Mouse (Mus musculus) megakaryocyte-erythroid progenitor cell, adult 5-6 weeks (primary cell): ENCODE data around the gene Fam193b. TPM values are rescaled to one million over a fixed set of nuclear protein-coding genes. Genes with fewer than 3 reads are reported as not detected.
"Not testable (repeated sequence)": the region's sequence is repeated elsewhere in the genome, so short reads cannot be mapped to it uniquely, and the experiment has no call there.

Source experiments
- ATAC-seq: replicated peaks from 2 replicates; pipeline ENCODE4 v1.8.0; 2016; ENCODE audit warnings: mild to moderate bottlenecking, inconsistent platforms; ENCODE audit not compliant: severe bottlenecking, poor library complexity, low FRiP score, low TSS enrichment
- total RNA-seq, 2 experiments: library from RNA; stranded (forward) in 1 of 2; stranded (reverse) in 1 of 2; fragments of 200-1000, 215-1000 nt in 1 of 2; fragments of >200 nt in 1 of 2; fragmentation: Nextera tagmentation in 1 of 2; gene quantifications; 2 replicates each; pipeline ENCODE4 v1.2.3; 2014 to 2017

The Fam193b gene
- total RNA-seq (2014; fragmentation: Nextera tagmentation) (49.7 and 72.9 TPM in 2 replicates), total RNA-seq (2017) (17.9 and 22.9 TPM in 2 replicates)

DNA sequence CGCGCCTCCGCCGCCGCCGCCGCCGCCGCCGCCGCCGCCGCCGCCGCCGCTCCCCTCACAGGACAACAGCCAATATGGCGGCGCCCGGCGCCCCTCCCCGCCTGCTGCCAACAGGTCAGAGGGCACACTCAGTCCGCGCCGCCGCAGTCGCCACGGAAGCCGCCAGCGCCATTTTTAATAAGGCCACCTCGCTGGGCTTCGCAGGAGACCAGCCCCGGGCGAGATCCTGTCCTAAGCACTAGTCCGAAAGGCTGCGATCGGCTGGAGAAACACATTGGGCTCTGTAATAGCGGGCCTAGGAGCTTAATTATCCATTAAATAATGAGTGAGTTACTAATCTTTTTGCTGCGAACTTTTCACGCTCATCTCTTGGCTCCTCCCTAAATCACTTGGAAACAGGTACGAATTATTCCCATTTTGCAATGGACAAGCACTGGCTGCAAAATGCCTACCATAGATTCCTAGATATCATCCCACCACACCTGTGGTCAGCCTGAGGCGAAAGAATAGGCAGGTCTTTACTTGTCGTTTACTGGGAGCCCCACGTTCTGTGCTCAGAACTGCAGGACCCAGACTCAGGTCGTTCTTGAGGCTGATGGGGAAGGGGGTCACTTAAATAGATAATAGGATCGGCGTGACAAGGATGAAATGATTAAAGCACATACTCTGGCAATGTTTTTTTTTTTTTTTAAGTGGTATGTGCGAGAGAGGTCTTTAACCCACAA, at the start of gene Fam193b:
Gene Fam193b (minus strand): TSS at position 94 of the 725 bp plus-strand sequence.
- ATAC-seq, result peak; percentile 93

DNA sequence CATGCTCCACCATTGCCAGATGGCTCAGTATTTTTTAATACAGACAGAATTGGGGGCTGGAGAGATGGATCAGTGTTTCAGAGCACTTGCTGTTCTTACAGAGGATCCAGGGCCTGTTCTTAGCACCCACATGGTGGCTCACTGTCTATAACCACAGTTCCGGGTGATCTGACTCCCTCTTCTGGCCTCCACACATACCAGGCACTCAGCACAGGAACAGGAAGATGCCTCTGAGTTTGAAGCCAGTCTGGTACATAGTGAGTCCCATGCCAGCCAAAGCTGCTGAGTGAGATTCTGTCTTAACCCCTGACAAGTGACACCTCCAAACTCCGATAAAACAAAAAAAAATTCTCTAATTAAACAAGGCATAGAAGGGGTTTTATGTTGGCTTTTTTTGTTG, 49.4 kb upstream of the Fam193b start:
- ATAC-seq, result no peak

DNA sequence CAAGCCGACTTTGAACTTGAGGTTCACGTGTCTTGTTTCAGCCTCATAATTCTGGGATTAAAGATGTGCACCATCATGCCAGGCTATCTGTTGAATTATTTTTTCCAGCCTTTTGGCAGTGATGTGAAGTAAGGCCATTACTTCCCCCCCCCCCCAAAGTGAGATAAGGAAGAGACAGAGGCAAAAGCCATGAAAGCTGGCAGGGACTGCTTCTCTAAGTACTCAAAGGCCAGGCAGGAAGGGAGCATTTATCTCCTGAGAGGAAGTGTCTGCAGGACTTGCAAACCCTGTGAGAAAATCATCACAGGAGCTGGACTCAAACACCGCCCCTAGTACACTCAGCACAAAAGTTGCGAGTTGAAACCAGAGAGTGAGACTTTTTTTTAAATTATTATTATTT, 48.4 kb upstream of the Fam193b start:
- ATAC-seq, result no peak

DNA sequence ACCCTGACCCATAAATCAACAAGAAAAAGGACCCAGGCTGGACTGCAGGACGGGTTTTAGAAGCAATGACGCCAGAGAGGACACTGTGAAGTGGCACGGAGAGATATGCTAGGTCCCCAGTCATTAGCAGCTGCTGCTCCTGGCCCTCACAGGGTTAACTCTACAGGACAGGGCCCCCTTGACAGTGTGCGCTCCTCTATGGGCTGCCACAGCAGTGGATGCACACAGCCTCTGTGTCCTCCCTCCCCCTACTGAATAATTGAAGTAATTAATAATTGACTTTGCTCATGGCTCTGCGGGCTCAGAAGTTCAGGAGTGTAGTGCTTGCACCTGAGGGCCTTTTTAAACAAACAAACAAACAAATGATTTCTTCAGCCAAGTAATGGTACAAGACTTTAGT, 42.6 kb upstream of the Fam193b start:
- ATAC-seq, result no peak

DNA sequence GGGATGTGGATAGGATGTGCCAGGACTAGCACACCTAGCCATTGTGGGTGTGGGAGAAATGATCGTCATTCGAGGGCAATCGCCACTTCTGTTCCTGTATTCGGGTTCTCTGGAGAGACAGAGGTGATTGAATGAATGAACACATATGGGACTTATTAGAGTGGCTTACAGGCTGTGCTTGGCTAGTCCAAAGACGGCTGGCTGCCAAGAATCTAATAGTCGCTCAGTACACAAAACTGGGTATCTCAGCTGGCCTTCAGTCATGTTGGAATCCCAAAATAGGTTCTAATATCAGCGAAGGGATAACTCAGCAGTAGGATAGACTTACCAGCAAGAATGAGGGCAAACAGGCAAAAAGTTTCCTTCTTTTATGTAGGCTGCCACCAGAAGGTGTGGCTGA, 41.1 kb upstream of the Fam193b start:
- no peak for ATAC-seq

DNA sequence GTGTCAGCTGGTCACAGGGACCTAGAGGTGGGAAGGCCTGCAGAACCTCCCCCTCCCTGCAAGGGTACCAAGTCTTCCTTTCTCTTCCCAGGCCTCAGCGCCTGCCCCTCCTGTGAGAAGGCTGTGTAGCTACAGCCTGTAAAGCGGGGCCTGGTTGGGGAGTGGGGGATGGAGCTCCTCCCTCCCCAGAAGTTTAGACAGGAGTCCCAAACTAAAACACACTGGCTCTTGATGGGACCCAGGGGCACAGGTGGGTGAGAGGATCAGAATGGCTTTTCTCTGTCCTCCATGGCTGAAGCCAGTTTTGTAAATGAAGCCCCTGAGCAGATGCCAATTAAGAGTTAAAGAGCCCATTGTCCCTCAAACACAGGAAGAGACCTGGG, 36.7 kb upstream of the Fam193b start:
- ATAC-seq, result no peak

DNA sequence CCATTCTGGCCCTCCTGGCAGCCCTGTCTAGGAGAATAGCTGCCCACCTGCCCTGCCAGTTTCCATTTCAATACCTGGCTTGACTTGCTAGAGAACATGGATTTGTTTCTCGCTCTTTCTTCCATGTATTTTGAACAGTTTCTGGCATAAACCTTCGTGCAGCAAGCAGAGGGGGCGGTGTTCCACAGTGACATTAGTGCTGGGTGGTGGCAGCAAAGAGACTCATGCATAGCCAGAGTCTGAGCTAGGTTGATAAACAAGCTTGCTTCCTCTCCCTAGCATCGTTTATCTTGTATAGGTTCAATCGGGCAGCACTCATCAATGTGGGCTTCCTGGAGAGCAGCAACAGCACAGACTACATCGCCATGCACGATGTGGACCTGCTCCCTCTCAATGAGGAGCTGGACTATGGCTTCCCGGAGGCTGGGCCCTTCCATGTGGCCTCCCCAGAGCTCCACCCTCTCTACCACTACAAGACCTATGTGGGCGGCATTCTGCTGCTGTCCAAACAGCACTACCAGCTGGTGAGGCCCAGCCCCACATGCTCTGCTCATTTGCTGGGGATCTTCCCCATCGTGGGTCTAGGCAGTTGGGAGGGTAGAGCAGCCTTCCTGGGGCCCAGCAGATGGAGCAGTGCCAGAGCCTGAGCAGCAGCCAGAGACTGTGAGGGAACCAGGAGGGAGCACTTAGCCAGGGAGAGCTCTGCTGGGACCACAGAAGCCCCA, 36.1 kb upstream of the Fam193b start:
- ATAC-seq, result no peak

DNA sequence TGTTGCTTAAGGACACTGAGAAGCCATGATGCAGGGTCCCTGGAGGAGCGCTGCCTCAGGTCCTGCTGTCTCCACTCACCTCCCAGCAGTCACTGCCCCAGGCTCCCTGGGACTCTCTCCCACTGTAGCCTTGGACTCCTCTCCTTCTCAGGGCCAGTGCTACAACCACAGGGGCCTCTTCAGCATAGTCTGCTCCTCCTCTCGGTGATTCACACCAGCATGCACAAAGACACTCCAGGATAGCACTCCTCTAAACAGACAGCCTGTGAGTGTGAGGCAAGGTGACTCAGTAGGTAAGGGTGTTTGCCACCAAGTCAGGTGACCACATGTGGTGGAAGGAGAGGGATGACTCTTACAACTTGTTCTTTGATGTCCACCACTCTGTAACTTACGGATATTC, 33.7 kb upstream of the Fam193b start:
- ATAC-seq, result no peak

DNA sequence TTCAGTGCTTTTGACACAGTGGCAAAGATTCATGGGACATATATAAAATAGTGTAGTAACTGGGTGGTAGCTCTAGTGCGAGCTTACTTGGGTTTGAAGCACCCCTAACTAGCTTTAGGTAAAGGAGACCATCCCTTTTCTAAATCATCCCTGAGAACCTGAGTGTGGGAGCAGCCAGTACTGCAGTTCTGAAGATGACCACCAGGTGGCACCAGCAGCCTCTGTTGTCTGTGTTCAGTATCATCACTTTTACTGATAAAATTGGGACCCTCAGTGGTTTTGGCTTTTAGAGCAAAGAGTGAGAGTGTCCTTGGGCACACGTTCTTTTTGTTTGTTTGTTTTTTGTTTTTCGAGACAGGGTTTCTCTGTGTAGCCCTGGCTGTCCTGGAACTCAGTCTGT, 30.7 kb upstream of the Fam193b start:
- ATAC-seq, result peak; percentile 40

DNA sequence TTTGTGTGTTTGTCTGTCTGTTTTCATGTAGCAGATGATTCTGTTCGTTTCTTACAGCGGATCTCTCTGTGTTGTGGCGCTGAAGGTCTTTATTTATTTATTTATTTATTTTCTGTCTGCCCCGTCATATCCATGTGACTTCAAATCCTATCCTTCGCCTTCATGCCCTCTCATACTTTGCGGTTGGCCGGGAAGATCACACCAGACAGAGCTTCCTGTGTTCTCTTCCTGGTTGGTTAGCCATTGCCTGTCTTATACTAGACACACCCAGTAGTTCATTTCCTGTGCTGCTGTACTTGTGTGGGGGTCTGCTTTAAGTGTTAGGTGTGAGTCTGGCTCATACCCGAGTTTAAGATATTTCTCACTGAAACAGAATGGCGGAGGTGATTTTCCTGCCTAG, 29.7 kb upstream of the Fam193b start:
- ATAC-seq, result peak; percentile 60

DNA sequence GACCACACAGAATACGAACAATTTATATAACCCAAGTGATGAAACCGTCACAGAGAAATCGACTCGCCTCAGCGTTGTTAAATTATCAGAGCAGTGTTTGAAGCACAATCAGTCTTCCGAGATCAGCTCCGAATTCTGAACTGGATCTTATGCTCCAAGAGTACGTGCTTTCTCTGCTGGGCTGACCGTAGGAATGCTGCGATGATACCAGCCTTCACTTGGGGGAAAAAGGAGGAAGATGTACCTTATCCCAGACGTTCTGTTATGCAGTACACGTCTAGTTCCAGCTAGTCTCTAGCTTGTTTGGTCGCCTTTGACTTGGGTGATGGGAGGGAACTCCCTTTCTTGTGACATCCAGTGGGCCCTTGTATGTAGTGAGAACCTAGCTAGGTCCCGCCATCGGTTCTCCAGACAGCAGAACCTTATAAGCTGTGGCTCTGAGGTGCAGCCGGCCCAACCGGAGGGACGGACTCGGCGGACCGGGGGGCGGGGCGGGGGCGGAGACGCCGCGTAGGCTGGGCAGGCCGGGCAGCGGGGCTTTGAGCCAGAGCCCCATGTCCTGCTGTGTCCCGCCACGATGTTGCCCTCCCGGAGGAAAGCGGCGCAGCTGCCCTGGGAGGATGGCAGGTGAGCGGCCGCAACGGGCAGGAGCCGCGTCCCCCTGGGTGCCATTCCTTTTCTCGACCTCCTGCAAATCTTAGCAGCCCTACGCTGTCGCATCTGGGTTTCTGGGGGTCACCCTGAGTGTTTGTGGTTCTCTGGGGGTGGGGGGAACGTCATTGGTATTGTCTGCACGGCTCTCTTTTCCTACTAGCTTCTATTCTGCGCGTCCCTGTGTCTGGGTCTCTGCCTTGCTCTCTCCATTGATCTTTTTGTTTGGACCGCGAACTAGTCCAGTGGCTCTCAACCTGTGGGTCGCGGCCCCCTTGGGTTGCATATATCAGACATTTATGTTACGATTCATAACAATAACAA, 28.9 kb upstream of the Fam193b start, which contains the start of gene B4galt7:
Gene B4galt7 (plus strand): TSS at position 331 of the 975 bp plus-strand sequence.
- ATAC-seq, result peak; percentile 73

DNA sequence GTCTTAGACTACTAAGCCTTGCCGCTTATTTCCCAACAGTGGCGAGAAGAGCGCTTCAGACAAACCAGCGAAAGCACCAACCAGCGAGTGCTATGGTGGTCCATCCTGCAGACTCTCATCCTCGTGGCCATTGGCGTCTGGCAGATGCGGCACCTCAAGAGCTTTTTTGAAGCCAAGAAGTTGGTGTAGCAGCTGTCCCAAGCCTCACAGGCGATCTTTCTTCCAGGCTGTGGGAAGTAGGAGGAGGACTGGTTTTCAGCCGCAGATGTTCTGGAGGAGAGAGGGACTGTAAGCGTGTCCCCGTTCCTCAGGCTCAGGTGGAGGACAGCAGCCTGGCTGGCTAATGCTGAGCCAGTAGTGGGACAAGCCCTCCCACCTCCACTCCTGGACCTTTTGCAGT, 25.9 kb upstream of the Fam193b start:
- no peak for ATAC-seq

DNA sequence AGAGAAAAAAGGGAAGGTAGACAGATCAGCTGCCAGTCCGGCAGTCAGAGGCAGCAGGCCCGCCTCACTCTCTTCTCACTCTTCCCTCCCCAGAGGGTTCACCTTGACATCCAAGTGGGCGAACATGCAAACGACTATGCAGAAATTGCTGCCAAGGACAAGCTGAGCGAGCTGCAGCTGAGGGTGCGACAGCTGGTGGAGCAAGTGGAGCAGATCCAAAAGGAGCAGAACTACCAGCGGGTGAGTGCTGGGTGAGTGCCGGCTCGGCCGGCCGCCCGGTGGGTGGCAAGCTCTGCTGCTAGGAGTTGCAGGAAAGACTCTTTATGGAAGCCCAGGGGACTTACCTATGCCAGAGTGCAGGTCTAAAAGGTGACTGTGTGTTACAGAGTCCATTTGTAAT, 24.5 kb upstream of the Fam193b start:
- ATAC-seq, result no peak

DNA sequence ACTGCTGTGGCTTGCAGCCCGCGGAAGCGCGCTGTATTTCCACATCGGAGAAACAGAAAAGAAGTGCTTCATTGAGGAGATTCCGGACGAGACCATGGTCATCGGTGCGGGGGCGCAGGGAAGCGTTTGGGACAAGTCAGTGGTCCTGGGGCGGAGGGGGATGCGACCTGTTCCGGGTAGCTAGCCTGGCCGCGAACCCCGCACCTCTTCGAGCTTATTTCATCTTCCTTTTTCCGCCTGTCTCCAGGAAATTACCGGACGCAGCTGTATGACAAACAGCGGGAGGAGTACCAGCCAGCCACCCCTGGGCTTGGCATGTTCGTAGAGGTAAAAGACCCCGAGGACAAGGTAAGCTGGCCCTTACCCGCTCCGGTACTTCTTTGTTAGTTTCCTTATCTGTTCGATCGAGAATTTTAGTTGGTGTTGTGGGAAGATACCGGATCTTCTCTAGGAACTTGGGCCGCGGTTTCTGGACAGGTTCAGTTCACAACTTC, 22.4 kb upstream of the Fam193b start:
- no peak; the same call in 1 of the 2 replicates for ATAC-seq

DNA sequence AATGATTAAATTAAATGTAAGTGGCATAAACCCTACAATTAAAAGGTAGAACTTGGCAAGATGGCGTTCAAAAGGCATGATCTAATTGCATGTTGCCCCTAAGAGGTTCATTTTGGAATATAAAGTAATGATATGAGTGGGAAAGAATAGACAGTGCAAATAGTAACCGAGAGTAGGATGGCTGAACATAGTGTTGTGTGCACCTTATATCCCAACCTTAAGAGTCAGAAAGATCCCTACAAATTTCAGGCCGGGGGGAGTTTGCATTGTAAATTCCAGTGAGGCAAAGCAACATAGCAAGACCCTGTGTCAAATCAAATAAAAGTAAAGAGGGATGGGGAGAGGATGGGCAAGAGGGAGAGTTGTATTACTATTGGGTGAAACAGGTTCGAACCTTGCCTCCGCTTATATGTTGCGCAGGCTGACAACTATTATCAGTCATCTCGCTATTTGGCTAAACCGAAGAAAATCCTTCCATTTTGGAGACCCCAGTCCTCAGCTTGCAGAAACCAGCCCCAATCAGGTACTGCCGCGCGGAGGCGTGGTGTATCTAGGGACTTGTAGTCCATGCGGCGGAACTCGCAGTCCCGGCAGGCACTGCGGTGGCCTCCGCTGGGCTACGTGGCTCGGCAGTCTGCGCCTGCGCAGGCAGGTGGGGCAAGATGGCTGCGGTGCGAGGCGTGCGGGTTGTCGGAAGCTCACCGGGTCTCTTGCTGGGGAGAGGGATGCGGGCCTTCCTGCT, 21.8 kb upstream of the Fam193b start:
- ATAC-seq, result peak; percentile 100

DNA sequence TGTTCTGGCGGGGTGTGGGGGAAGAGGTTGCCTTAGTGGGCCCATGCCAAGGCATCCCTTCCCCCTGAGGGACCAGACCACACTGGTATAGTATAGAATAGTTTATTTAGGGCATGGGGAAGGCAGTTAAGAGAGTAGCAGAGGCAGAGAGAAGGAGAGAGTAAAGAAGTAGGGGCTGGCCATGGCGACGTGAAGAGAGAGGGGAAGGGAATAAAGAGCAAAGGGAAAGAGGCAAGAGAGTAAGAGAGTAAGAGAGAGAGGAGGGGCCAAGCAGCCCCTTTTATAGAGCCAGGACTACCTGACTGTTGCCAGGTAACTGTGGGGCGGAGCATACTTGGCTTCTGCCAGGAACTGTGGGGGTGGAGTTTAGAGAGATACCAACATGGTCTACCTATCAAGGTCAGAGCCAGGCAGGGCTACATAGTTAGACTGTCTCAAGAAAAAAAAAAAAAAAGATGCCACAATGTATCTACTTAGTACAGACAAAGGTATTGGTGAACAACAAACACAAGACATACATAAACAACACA, 21.1 kb upstream of the Fam193b start:
- no peak for ATAC-seq

DNA sequence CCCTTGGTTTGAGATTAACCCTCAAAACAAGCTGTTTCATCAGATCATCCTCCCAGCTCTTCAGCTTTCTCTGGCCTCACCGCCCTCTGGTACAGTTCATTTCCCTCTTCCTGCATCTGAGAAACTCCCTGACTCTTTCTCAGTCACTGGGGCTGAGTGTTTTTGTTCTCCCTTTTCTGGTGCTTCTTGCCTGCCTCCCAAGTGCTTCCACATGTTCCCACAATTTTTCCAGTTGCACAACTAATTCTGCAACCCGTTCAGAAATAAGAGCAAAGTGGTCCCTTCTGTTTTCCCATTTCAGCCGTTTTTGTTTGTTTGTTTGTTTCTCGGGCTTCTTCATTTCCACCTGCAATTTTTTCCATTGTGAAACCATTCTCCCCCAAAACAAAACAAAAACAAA, 7.2 kb upstream of the Fam193b start:
- no peak for ATAC-seq

DNA sequence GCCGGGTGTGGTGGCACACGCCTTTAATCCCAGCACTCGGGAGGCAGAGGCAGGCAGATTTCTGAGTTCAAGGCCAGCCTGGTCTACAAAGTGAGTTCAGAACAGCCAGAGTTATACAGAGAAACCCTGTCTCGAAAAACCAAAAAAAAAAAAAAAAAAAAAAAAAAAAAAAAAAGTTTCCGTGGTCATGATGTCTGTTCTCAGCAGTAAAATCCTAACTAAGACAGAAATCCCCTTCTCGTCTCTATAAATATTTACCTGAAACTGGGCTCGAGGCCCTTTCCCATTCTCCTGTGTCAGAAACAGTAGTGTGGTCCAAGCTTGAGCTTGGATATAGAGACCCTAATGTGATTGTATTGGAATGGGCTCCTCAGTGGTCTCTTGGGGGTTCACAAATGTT, 6.0 kb upstream of the Fam193b start:
- ATAC-seq, result not testable (repeated sequence)

DNA sequence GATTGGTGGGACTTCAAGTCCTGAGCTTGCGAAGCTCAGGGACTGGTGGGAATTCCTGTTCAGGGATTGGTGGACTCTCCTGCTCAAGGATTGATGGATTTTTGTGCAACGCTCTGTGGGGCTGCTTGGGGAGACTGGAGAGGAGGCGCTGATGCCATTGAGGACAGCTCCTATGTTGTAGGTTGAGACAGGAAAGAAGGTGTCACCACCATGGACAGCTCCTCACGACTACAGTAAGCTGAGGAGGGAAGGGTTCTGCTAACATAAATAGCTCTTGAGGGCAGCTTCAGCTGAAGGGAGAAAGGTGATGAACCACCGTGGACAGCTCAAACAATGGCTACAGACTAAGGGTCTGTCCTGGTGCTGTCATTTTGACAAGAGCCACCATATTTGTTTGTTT, 5.0 kb upstream of the Fam193b start:
- no peak for ATAC-seq
